Mouse (Mus musculus): ENCODE measurements around the gene Eif4a1. TPM values are rescaled to one million over a fixed set of nuclear protein-coding genes. Genes with fewer than 3 reads are reported as not detected.
A peak's percentile ranks its signal among the peaks of the same experiment; 100 is the strongest.
"Not testable (repeated sequence)": the region's sequence is repeated elsewhere in the genome, so short reads cannot be mapped to it uniquely, and the experiment has no call there.

Gene Eif4a1
- polyA plus RNA-seq, 1 experiment from 2014 or later = 555 TPM

- peak overlapping the region; percentile 31; the same call in 1 of the 2 replicates for H3K27ac ChIP-seq
- peaks cover 10% of the 10 kb centered on the region for H3K4me1 ChIP-seq
- H3K9ac ChIP-seq = peak overlapping the region; percentile 27; the same call in 1 of the 2 replicates
- no peak overlapping the region for H3K4me2 ChIP-seq (replicated peaks)
- WGBS = 76% methylated on average over 5 of the region's 5 CpGs
- H3K4me3 ChIP-seq = no peak overlapping the region
- H3K27me3 ChIP-seq = no peaks in the 10 kb centered on the region
- no peak for ATAC-seq (ENCODE audit: low FRiP score)
- H3K9me3 ChIP-seq (replicated peaks) = no peaks in the 10 kb centered on the region
- peaks cover 83% of the 10 kb centered on the region for H3K36me3 ChIP-seq
These were observed 18.8 kb downstream of the Eif4a1 start for GRCm38 (mm10) chr11:69653399-69653798.

GRCm38 (mm10) chr11:69645860-69646259, 26.4 kb downstream of the Eif4a1 start:
- H3K9ac ChIP-seq = no peak overlapping the region
- peaks cover 96% of the 10 kb centered on the region for H3K36me3 ChIP-seq
- H3K27me3 ChIP-seq = no peaks in the 10 kb centered on the region
- WGBS = 94% methylated on average over 5 of the region's 5 CpGs
- H3K4me3 ChIP-seq = no peak overlapping the region
- no peak for ATAC-seq (ENCODE audit: low FRiP score)
- no peak overlapping the region for H3K4me2 ChIP-seq (replicated peaks)
- H3K4me1 ChIP-seq = no peaks in the 10 kb centered on the region
- no peaks in the 10 kb centered on the region for H3K9me3 ChIP-seq (replicated peaks)
- no peak overlapping the region for H3K27ac ChIP-seq

GRCm38 (mm10) chr11:69635471-69635870, 36.8 kb downstream of the Eif4a1 start:
- WGBS = 94% methylated on average over 3 of the region's 3 CpGs
- Histone ChIP-seq H3K4me2 (replicated peaks) (peak overlapping the region; percentile 78), H3K4me1 (peaks cover 29% of the 10 kb centered on the region), H3K27me3 (no peaks in the 10 kb centered on the region), H3K27ac (no peak overlapping the region), H3K9me3 (replicated peaks) (no peaks in the 10 kb centered on the region), H3K36me3 (peaks cover 10% of the 10 kb centered on the region), H3K9ac (peak overlapping the region; percentile 35; the same call in 1 of the 2 replicates), H3K4me3 (no peak overlapping the region)
- no peak for ATAC-seq (ENCODE audit: low FRiP score)

GRCm38 (mm10) chr11:69633128-69633866, 38.9 kb downstream of the Eif4a1 start:
- no peaks in the 10 kb centered on the region for H3K9me3 ChIP-seq (replicated peaks)
- H3K4me3 ChIP-seq = peak overlapping the region; percentile 100
- peak overlapping the region; percentile 99 for H3K9ac ChIP-seq
- H3K27me3 ChIP-seq = no peaks in the 10 kb centered on the region
- peak; percentile 55 for ATAC-seq (ENCODE audit: low FRiP score)
- H3K4me1 ChIP-seq = peaks cover 29% of the 10 kb centered on the region
- H3K4me2 ChIP-seq (replicated peaks) = peak overlapping the region; percentile 78
- 1% methylated on average over 34 of the region's 50 CpGs for WGBS
- no peaks in the 10 kb centered on the region for H3K36me3 ChIP-seq
- peak overlapping the region; percentile 99 for H3K27ac ChIP-seq

GRCm38 (mm10) chr11:69632284-69633089, 39.7 kb downstream of the Eif4a1 start, which contains the start of gene Fxr2:
TSS of gene Fxr2 (plus strand) at chr11:69632990.
- H3K4me2 ChIP-seq (replicated peaks) = peak within 1 kb of the TSS; percentile 78
- H3K4me1 ChIP-seq = peaks cover 29% of the 10 kb centered on the region
- peak within 1 kb of the TSS; percentile 99 for H3K27ac ChIP-seq
- H3K4me3 ChIP-seq = peak within 1 kb of the TSS; percentile 100
- no peaks in the 10 kb centered on the region for H3K9me3 ChIP-seq (replicated peaks)
- H3K27me3 ChIP-seq = no peaks in the 10 kb centered on the region
- no peaks in the 10 kb centered on the region for H3K36me3 ChIP-seq
- peak; percentile 99 for ATAC-seq (ENCODE audit: low FRiP score)
- peak within 1 kb of the TSS; percentile 99 for H3K9ac ChIP-seq
- WGBS = under 1% methylated on average over 54 of the region's 56 CpGs

- Histone ChIP-seq H3K9me3 (replicated peaks) (no peaks in the 10 kb centered on the region), H3K9ac (no peak overlapping the region), H3K4me3 (no peak overlapping the region), H3K4me1 (peaks cover 12% of the 10 kb centered on the region), H3K27ac (no peak overlapping the region), H3K27me3 (no peaks in the 10 kb centered on the region), H3K4me2 (replicated peaks) (no peak overlapping the region), H3K36me3 (no peaks in the 10 kb centered on the region)
- ATAC-seq (ENCODE audit: low FRiP score) = no peak
- WGBS = 54% methylated on average over 1 of the region's 1 CpGs
These were observed 42.4 kb downstream of the Eif4a1 start for GRCm38 (mm10) chr11:69629802-69630201.

- H3K4me1 ChIP-seq = peaks cover under 1% of the 10 kb centered on the region; the same call in 1 of the 2 replicates
- no peak overlapping the region for H3K4me2 ChIP-seq (replicated peaks)
- H3K4me3 ChIP-seq = no peak overlapping the region
- H3K36me3 ChIP-seq = no peaks in the 10 kb centered on the region
- no peak overlapping the region for H3K9ac ChIP-seq
- WGBS = 37% methylated on average over 6 of the region's 6 CpGs
- ATAC-seq (ENCODE audit: low FRiP score) = no peak
- H3K9me3 ChIP-seq (replicated peaks) = no peaks in the 10 kb centered on the region
- no peak overlapping the region for H3K27ac ChIP-seq
- no peaks in the 10 kb centered on the region for H3K27me3 ChIP-seq
These were observed 43.9 kb downstream of the Eif4a1 start for GRCm38 (mm10) chr11:69628286-69628685.

GRCm38 (mm10) chr11:69624339-69624738, 47.9 kb downstream of the Eif4a1 start:
- 83% methylated on average over 2 of the region's 2 CpGs for WGBS

GRCm38 (mm10) chr11:69623006-69623405, 49.2 kb downstream of the Eif4a1 start:
- Histone ChIP-seq H3K4me3 (no peak overlapping the region), H3K9me3 (replicated peaks) (no peaks in the 10 kb centered on the region), H3K36me3 (no peaks in the 10 kb centered on the region), H3K27me3 (no peaks in the 10 kb centered on the region), H3K4me1 (peaks cover 16% of the 10 kb centered on the region), H3K27ac (no peak overlapping the region), H3K9ac (no peak overlapping the region), H3K4me2 (replicated peaks) (peak overlapping the region; percentile 74)
- 65% methylated on average over 4 of the region's 4 CpGs for WGBS
- ATAC-seq (ENCODE audit: low FRiP score) = no peak

More at GRCm38 (mm10) chr11:69624339-69624738, 47.9 kb downstream of the Eif4a1 start:
- ATAC-seq (ENCODE audit: low FRiP score); H3K4me3 ChIP-seq; H3K27me3 ChIP-seq; H3K9me3 ChIP-seq (replicated peaks); H3K27ac ChIP-seq; H3K4me2 ChIP-seq (replicated peaks); H3K36me3 ChIP-seq; H3K9ac ChIP-seq: not testable (repeated sequence)
- H3K4me1 ChIP-seq = peaks cover 16% of the 10 kb centered on the region

GRCm38 (mm10) chr11:69622406-69622805, 49.8 kb downstream of the Eif4a1 start:
- WGBS = 48% methylated on average over 6 of the region's 6 CpGs
- ATAC-seq (ENCODE audit: low FRiP score) = peak; percentile 32; the same call in 1 of the 2 replicates
- Histone ChIP-seq H3K9me3 (replicated peaks) (no peaks in the 10 kb centered on the region), H3K27me3 (no peaks in the 10 kb centered on the region), H3K9ac (peak overlapping the region; percentile 78), H3K36me3 (no peaks in the 10 kb centered on the region), H3K4me2 (replicated peaks) (peak overlapping the region; percentile 74), H3K4me3 (peak overlapping the region; percentile 48), H3K27ac (peak overlapping the region; percentile 75), H3K4me1 (peaks cover 16% of the 10 kb centered on the region)

GRCm38 (mm10) chr11:69621571-69622268, 50.5 kb downstream of the Eif4a1 start, which contains the start of gene Sat2:
TSS of gene Sat2 (plus strand) at chr11:69622024.
- H3K27me3 ChIP-seq = peaks cover 2% of the 10 kb centered on the region; the same call in 1 of the 2 replicates
- no peaks in the 10 kb centered on the region for H3K9me3 ChIP-seq (replicated peaks)
- H3K36me3 ChIP-seq = no peaks in the 10 kb centered on the region
- H3K4me3 ChIP-seq = peak within 1 kb of the TSS; percentile 48
- 1% methylated on average over 20 of the region's 20 CpGs for WGBS
- ATAC-seq (ENCODE audit: low FRiP score) = peak; percentile 81
- peak within 1 kb of the TSS; percentile 74 for H3K4me2 ChIP-seq (replicated peaks)
- peak within 1 kb of the TSS; percentile 78 for H3K9ac ChIP-seq
- peaks cover 16% of the 10 kb centered on the region for H3K4me1 ChIP-seq
- H3K27ac ChIP-seq = peak within 1 kb of the TSS; percentile 75
